Mouse (Mus musculus): ENCODE measurements around the gene Mllt10.

- TF ChIP-seq CTCF (IDR thresholded peaks at IDR 0.05; ENCODE audit: low read depth) (no peak), EP300 (IDR thresholded peaks at IDR 0.05; ENCODE audit: low read depth) (no peak)
These were observed 26.7 kb upstream of the Mllt10 start for GRCm38 (mm10) chr2:18028140-18029021.

All from liver, embryonic 14.5 days (tissue).